Mouse (Mus musculus) thymus, postnatal 36 days (tissue): ENCODE measurements around the gene Ankrd44.

Experiments used
- DNase-seq, 2 experiments: peaks; one replicate each; pipeline ENCODE4 v3.0.0; 2022; ENCODE audit warnings: mixed read lengths in 2 of 2

The Ankrd44 gene

GRCm38 (mm10) chr1:54922025-54922574 is 4.1 kb downstream of the Ankrd44 start:
- DNase-seq, result no peak

- no peak for DNase-seq
These were observed 6.1 kb downstream of the Ankrd44 start for GRCm38 (mm10) chr1:54920132-54920531.

- no peak for DNase-seq
These were observed 9.7 kb downstream of the Ankrd44 start for GRCm38 (mm10) chr1:54916456-54916855.

GRCm38 (mm10) chr1:54914387-54914786 is 11.8 kb downstream of the Ankrd44 start:
- DNase-seq, result peak in 1 of 2 experiments; percentile 28

- peak; percentile 77 to 81 for DNase-seq
These were observed 12.8 kb downstream of the Ankrd44 start for GRCm38 (mm10) chr1:54913379-54913873.

GRCm38 (mm10) chr1:54913063-54913335 is 13.2 kb downstream of the Ankrd44 start:
- no peak for DNase-seq

GRCm38 (mm10) chr1:54912290-54913062 is 13.7 kb downstream of the Ankrd44 start:
- peak in 1 of 2 experiments; percentile 19 for DNase-seq

- DNase-seq, result no peak
These were observed 15.0 kb downstream of the Ankrd44 start for GRCm38 (mm10) chr1:54911256-54911610.

GRCm38 (mm10) chr1:54910489-54911255 is 15.5 kb downstream of the Ankrd44 start:
- DNase-seq, result no peak

- no peak for DNase-seq
These were observed 17.4 kb downstream of the Ankrd44 start for GRCm38 (mm10) chr1:54908786-54909185.

GRCm38 (mm10) chr1:54907066-54907639 is 19.0 kb downstream of the Ankrd44 start:
- DNase-seq, result peak; percentile 74 to 82

- no peak for DNase-seq
These were observed 19.9 kb downstream of the Ankrd44 start for GRCm38 (mm10) chr1:54906322-54906721.

- DNase-seq, result peak in 1 of 2 experiments; percentile 19
These were observed 20.6 kb downstream of the Ankrd44 start for GRCm38 (mm10) chr1:54905632-54906031.

- DNase-seq, result no peak
These were observed 22.0 kb downstream of the Ankrd44 start for GRCm38 (mm10) chr1:54904165-54904564.

- DNase-seq, result no peak
These were observed 23.4 kb downstream of the Ankrd44 start for GRCm38 (mm10) chr1:54902689-54903246.

- DNase-seq, result no peak
These were observed 25.1 kb downstream of the Ankrd44 start for GRCm38 (mm10) chr1:54901084-54901483.

GRCm38 (mm10) chr1:54899247-54899646 is 26.9 kb downstream of the Ankrd44 start:
- no peak for DNase-seq

GRCm38 (mm10) chr1:54898656-54899084 is 27.5 kb downstream of the Ankrd44 start:
- DNase-seq, result no peak

GRCm38 (mm10) chr1:54897726-54898125 is 28.5 kb downstream of the Ankrd44 start:
- no peak for DNase-seq

GRCm38 (mm10) chr1:54896109-54897085 is 29.8 kb downstream of the Ankrd44 start:
- DNase-seq, result peak in 1 of 2 experiments; percentile 35

- DNase-seq, result no peak
These were observed 37.7 kb downstream of the Ankrd44 start for GRCm38 (mm10) chr1:54888449-54888848.

GRCm38 (mm10) chr1:54887873-54888272 is 38.3 kb downstream of the Ankrd44 start:
- DNase-seq, result no peak
